Mouse (Mus musculus): ENCODE results near the gene Cdkn2c. TPM values are rescaled to one million over a fixed set of nuclear protein-coding genes. Genes with fewer than 3 reads are reported as not detected.
A peak's percentile ranks its signal among the peaks of the same experiment; 100 is the strongest.

Gene Cdkn2c
- polyA plus RNA-seq, 1 experiment from 2014 or later: 11.3 TPM

DNA sequence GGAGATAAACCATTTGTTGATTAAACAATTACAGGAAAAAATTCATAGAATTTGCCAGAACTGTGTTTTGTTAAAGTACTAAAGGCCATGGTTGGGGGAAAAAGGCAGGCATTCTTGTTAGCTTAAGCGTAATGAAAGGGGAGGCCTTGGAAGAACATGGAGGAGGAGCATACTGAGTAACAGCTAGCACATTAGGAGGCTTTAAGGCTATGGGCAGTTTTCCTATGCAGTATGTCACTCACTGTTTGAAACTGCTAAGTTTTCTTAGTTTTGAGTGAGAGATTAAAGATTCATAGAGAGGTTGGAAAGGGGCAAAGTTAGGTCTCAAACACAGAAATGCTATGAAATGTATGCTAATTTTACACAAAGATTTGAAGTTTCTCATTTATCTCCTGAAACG lies 7.1 kb upstream of the Cdkn2c start:
- Histone ChIP-seq H3K9ac (ENCODE audit: low read depth, low read length) (no peak overlapping the region), H3K9me3 (replicated peaks; ENCODE audit: control insufficient read depth, low read length) (no peaks in the 10 kb centered on the region), H3K27me3 (ENCODE audit: control insufficient read depth, insufficient read depth, low read depth, low read length) (no peaks in the 10 kb centered on the region), H3K36me3 (ENCODE audit: control insufficient read depth, insufficient read depth) (no peaks in the 10 kb centered on the region), H3K4me3 (ENCODE audit: low read depth, low read length) (no peak overlapping the region), H3K4me1 (ENCODE audit: control insufficient read depth, low read depth, low read length) (peaks cover 9% of the 10 kb centered on the region), H3K27ac (ENCODE audit: low read length) (no peak overlapping the region), H3K4me2 (ENCODE audit: low read depth, low read length) (no peak overlapping the region)
- whole genome bisulfite sequencing (ENCODE audit: insufficient replicate concordance): 75% methylated on average over 2 of the region's 2 CpGs
- ATAC-seq (ENCODE audit: low read depth): no peak

DNA sequence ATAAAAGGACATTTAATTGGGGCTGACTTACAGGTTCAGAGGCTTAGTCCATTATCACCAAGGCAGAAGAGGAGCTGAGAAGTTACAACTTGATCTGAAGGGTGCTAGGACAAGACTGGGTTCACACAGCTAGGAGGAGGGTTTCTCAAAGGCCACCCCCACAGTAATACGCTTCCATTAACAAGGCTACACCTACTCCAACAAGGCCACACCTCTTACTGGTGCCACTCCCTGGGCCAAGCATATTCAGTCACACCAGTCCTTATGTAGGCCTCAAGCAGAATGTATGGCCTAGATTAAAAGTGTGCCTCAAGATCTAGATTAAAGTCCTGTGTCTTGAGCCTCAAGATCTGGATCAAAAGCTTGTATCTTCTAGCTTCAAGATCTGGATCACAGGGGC lies 5.0 kb upstream of the Cdkn2c start:
- WGBS (ENCODE audit: insufficient replicate concordance): 43% methylated on average over 1 of the region's 1 CpGs
- no peak for ATAC-seq (ENCODE audit: low read depth)
- H3K27ac ChIP-seq (ENCODE audit: low read length): no peak overlapping the region

DNA sequence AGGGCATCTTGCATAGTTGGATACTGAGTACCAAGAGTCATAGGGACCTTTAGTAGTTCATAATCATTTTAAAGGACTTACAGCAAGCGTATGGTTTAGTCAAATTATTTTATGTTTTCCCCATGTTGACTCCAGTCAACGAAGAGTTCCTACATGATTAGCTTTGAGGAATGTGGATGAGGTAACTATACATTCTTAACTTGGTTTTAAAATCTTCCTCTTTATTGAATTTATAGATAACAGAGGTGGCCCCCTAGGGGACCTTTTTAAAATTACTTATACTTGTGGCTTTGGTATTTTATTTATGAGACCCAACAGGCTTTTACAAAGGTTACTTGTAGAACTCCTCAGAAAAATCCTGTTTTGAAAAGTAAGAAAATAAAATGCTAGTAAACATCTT lies 3.2 kb upstream of the Cdkn2c start:
- no peaks in the 10 kb centered on the region for H3K36me3 ChIP-seq (ENCODE audit: control insufficient read depth, insufficient read depth)
- H3K4me3 ChIP-seq (ENCODE audit: low read depth, low read length): no peak overlapping the region
- H3K4me1 ChIP-seq (ENCODE audit: control insufficient read depth, low read depth, low read length): peaks cover 6% of the 10 kb centered on the region
- no peak for ATAC-seq (ENCODE audit: low read depth)
- no peaks in the 10 kb centered on the region for H3K27me3 ChIP-seq (ENCODE audit: control insufficient read depth, insufficient read depth, low read depth, low read length)
- no peak overlapping the region for H3K9ac ChIP-seq (ENCODE audit: low read depth, low read length)
- WGBS (ENCODE audit: insufficient replicate concordance): 59% methylated on average over 2 of the region's 2 CpGs
- no peak overlapping the region for H3K4me2 ChIP-seq (ENCODE audit: low read depth, low read length)
- no peak overlapping the region for H3K27ac ChIP-seq (ENCODE audit: low read length)
- no peaks in the 10 kb centered on the region for H3K9me3 ChIP-seq (replicated peaks; ENCODE audit: control insufficient read depth, low read length)

More for the DNA sequence above, 5.0 kb upstream of the Cdkn2c start:
- Histone ChIP-seq H3K27me3 (ENCODE audit: control insufficient read depth, insufficient read depth, low read depth, low read length) (no peaks in the 10 kb centered on the region), H3K4me1 (ENCODE audit: control insufficient read depth, low read depth, low read length) (peaks cover 8% of the 10 kb centered on the region), H3K4me3 (ENCODE audit: low read depth, low read length) (no peak overlapping the region), H3K4me2 (ENCODE audit: low read depth, low read length) (no peak overlapping the region), H3K36me3 (ENCODE audit: control insufficient read depth, insufficient read depth) (no peaks in the 10 kb centered on the region), H3K9ac (ENCODE audit: low read depth, low read length) (no peak overlapping the region), H3K9me3 (replicated peaks; ENCODE audit: control insufficient read depth, low read length) (no peaks in the 10 kb centered on the region)

GRCm38 (mm10) chr4:109667518-109667917 lies 529 bp upstream of the Cdkn2c start:
- peaks cover 11% of the 10 kb centered on the region for H3K4me1 ChIP-seq (ENCODE audit: control insufficient read depth, low read depth, low read length)
- no peaks in the 10 kb centered on the region for H3K9me3 ChIP-seq (replicated peaks; ENCODE audit: control insufficient read depth, low read length)
- no peak for ATAC-seq (ENCODE audit: low read depth)
- WGBS (ENCODE audit: insufficient replicate concordance): 54% methylated on average over 2 of the region's 2 CpGs
- H3K9ac ChIP-seq (ENCODE audit: low read depth, low read length): peak overlapping the region; percentile 92
- H3K4me2 ChIP-seq (ENCODE audit: low read depth, low read length): peak overlapping the region; percentile 86
- peaks cover 7% of the 10 kb centered on the region; the same call in 1 of the 2 replicates for H3K27me3 ChIP-seq (ENCODE audit: control insufficient read depth, insufficient read depth, low read depth, low read length)
- peak overlapping the region; percentile 94 for H3K27ac ChIP-seq (ENCODE audit: low read length)
- no peaks in the 10 kb centered on the region for H3K36me3 ChIP-seq (ENCODE audit: control insufficient read depth, insufficient read depth)
- H3K4me3 ChIP-seq (ENCODE audit: low read depth, low read length): peak overlapping the region; percentile 100

DNA sequence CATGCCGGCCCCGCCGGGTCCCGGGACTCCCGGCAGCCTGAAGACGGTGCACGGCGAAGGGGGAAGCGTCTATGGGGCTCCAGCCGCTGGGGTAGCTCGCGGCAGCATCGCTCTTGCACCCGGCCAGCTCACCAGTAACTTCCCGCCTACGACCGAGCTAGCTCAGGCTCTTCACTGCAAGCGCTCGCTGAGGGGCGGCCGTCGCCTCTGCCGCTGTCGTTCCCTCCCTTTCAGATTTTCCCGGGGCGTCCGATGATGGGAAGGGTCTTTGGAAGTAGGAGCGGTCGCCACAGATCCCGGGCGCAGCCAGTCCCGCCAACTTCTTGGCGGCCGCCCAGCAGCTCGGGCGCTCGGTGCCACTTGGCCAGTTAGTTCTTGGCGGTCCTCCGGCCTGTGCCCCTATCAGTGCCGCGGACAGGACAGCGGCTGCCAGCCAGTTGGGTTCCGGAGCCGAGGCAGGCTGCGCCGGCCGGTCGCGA lies 968 bp downstream of the Cdkn2c start:
- peak overlapping the region; percentile 100 for H3K4me3 ChIP-seq (ENCODE audit: low read depth, low read length)
- peaks cover 16% of the 10 kb centered on the region for H3K27me3 ChIP-seq (ENCODE audit: control insufficient read depth, insufficient read depth, low read depth, low read length)
- H3K27ac ChIP-seq (ENCODE audit: low read length): peak overlapping the region; percentile 94
- H3K9ac ChIP-seq (ENCODE audit: low read depth, low read length): peak overlapping the region; percentile 99
- ATAC-seq (ENCODE audit: low read depth): peak; percentile 28
- 0% methylated on average over 49 of the region's 49 CpGs for WGBS (ENCODE audit: insufficient replicate concordance)
- H3K36me3 ChIP-seq (ENCODE audit: control insufficient read depth, insufficient read depth): peaks cover 4% of the 10 kb centered on the region
- H3K9me3 ChIP-seq (replicated peaks; ENCODE audit: control insufficient read depth, low read length): no peaks in the 10 kb centered on the region
- peak overlapping the region; percentile 88 for H3K4me2 ChIP-seq (ENCODE audit: low read depth, low read length)
- peaks cover 7% of the 10 kb centered on the region for H3K4me1 ChIP-seq (ENCODE audit: control insufficient read depth, low read depth, low read length)

DNA sequence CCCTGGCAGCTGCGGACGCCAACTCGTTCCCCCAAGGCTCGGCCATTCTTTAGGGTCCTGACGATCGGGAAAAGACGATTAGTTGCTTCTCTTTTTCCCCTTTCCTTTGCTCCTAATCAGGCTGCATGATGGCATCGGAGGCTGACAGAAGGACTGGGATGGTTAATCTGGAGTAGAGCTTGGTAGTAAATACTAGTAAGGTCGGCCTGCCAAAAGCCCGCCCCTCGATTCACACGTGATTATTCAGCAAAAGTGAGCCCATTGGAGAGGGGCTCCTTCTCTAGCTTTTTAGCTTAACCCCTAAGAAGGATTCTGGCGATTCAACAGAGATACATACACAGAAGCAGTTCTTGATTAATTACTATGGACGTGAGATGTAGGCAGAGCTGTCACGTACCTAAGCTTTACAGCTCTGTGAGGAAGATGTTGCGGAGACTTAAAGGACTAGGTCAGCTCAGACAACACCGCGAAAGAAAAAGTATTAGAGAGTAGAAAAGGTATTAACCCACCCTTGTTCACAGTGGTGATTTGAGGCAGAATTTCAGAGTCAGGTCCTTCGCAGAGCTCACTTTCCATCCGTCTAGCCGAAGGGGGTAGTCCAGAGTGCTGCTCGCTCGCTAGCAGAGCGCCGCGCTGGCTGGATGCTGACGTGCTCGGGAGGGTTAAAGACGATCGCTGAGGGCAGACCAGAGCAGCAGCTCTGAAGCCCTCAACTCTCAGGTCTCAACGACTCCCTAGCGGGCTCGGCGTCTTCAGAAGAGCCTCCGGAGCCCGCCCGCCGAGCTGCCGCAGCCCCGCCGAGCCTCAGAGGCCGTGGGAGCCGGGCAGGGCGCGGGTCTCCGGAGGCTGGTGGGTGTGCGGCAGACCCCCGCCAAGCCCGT lies 1.6 kb downstream of the Cdkn2c start:
- Histone ChIP-seq H3K4me2 (ENCODE audit: low read depth, low read length) (peak overlapping the region; percentile 88), H3K4me3 (ENCODE audit: low read depth, low read length) (peak overlapping the region; percentile 100), H3K9ac (ENCODE audit: low read depth, low read length) (peak overlapping the region; percentile 99), H3K36me3 (ENCODE audit: control insufficient read depth, insufficient read depth) (peaks cover 5% of the 10 kb centered on the region), H3K27me3 (ENCODE audit: control insufficient read depth, insufficient read depth, low read depth, low read length) (peaks cover 20% of the 10 kb centered on the region), H3K27ac (ENCODE audit: low read length) (peak overlapping the region; percentile 94), H3K4me1 (ENCODE audit: control insufficient read depth, low read depth, low read length) (peaks cover 7% of the 10 kb centered on the region), H3K9me3 (replicated peaks; ENCODE audit: control insufficient read depth, low read length) (no peaks in the 10 kb centered on the region)
- ATAC-seq (ENCODE audit: low read depth): peak; percentile 33
- WGBS (ENCODE audit: insufficient replicate concordance): under 1% methylated on average over 49 of the region's 49 CpGs

DNA sequence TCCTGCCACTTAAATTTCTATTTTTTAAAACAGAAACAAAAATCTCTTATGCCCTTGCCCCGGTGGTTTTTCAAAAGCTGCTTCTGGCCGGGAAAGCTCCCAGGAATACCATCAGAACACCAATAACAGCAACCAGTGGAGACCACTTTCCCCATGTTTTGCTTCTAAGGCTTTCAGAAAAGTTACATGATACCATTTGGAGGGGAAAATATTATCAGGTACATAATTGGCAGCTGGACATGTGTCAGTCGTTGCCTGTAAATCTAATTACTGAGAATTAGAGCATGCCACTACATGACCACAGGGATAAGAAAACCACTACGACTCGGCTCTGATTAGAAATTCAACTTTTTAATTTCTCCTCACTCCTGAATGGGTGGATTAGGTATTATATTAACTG lies 2.9 kb downstream of the Cdkn2c start:
- 9% methylated on average over 5 of the region's 5 CpGs for WGBS (ENCODE audit: insufficient replicate concordance)
- peaks cover 5% of the 10 kb centered on the region for H3K36me3 ChIP-seq (ENCODE audit: control insufficient read depth, insufficient read depth)
- H3K27ac ChIP-seq (ENCODE audit: low read length): no peak overlapping the region
- peaks cover 28% of the 10 kb centered on the region for H3K27me3 ChIP-seq (ENCODE audit: control insufficient read depth, insufficient read depth, low read depth, low read length)
- no peaks in the 10 kb centered on the region for H3K9me3 ChIP-seq (replicated peaks; ENCODE audit: control insufficient read depth, low read length)
- peak overlapping the region; percentile 88 for H3K4me2 ChIP-seq (ENCODE audit: low read depth, low read length)
- ATAC-seq (ENCODE audit: low read depth): no peak
- peak overlapping the region; percentile 61 for H3K9ac ChIP-seq (ENCODE audit: low read depth, low read length)
- H3K4me1 ChIP-seq (ENCODE audit: control insufficient read depth, low read depth, low read length): peaks cover 7% of the 10 kb centered on the region
- peak overlapping the region; percentile 100 for H3K4me3 ChIP-seq (ENCODE audit: low read depth, low read length)

- Histone ChIP-seq H3K36me3 (ENCODE audit: control insufficient read depth, insufficient read depth) (peaks cover 5% of the 10 kb centered on the region), H3K9me3 (replicated peaks; ENCODE audit: control insufficient read depth, low read length) (no peaks in the 10 kb centered on the region), H3K4me2 (ENCODE audit: low read depth, low read length) (no peak overlapping the region), H3K27me3 (ENCODE audit: control insufficient read depth, insufficient read depth, low read depth, low read length) (peaks cover 46% of the 10 kb centered on the region), H3K27ac (ENCODE audit: low read length) (no peak overlapping the region), H3K9ac (ENCODE audit: low read depth, low read length) (no peak overlapping the region), H3K4me3 (ENCODE audit: low read depth, low read length) (no peak overlapping the region), H3K4me1 (ENCODE audit: control insufficient read depth, low read depth, low read length) (peaks cover 7% of the 10 kb centered on the region)
- 20% methylated on average over 5 of the region's 5 CpGs for WGBS (ENCODE audit: insufficient replicate concordance)
- no peak for ATAC-seq (ENCODE audit: low read depth)
Measured at GRCm38 (mm10) chr4:109662271-109662670, 4.7 kb downstream of the Cdkn2c start.

DNA sequence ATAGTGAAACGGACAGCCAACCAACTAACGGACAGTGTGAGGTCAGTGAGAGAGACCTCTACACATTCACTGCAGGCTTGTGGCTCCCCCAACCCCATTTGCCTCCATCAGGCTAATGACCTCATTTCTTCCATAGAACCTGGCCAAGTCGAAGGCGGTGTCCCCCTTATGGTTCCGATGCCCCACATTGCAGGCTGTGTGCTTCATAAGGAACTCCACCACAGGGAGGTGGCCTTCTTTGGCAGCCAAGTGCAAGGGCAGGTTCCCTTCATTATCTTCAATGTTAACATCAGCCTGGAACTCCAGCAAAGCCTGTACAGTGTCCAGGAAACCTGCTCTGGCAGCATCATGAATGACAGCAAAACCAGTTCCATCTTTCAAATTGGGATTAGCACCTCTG lies 5.8 kb downstream of the Cdkn2c start:
- Histone ChIP-seq H3K4me3 (ENCODE audit: low read depth, low read length) (no peak overlapping the region), H3K9me3 (replicated peaks; ENCODE audit: control insufficient read depth, low read length) (no peaks in the 10 kb centered on the region), H3K27ac (ENCODE audit: low read length) (no peak overlapping the region), H3K36me3 (ENCODE audit: control insufficient read depth, insufficient read depth) (peaks cover 5% of the 10 kb centered on the region), H3K9ac (ENCODE audit: low read depth, low read length) (no peak overlapping the region), H3K4me1 (ENCODE audit: control insufficient read depth, low read depth, low read length) (peaks cover 7% of the 10 kb centered on the region), H3K27me3 (ENCODE audit: control insufficient read depth, insufficient read depth, low read depth, low read length) (peaks cover 57% of the 10 kb centered on the region), H3K4me2 (ENCODE audit: low read depth, low read length) (no peak overlapping the region)
- 20% methylated on average over 5 of the region's 5 CpGs for WGBS (ENCODE audit: insufficient replicate concordance)
- no peak for ATAC-seq (ENCODE audit: low read depth)

Measured in liver, embryonic 16.5 days (tissue).